14 mouse cellular contexts compared by ENCODE assay signal in the genomic region with DNA sequence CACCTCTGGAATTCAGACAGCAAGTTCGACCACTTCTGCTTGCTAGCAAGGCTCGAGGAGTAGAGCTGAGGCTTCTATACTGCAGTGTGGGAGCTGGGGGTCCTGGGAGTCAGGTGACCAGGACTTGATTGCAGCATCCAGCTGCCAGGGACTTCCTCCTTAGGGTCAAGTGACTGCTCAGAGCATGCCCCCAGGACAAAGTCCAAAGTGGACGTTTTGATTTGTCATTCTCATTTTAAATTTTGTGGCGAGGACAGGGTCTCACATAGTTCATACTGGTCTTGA.
DNase-seq lines count a peak whose midpoint lies in the region; ATAC-seq and TF ChIP-seq lines count a peak whose summit lies in the region.
"Had no signal": no experiment of that assay in that cellular context is flagged by ENCODE, and none has a peak within 500 bp of the region (broad histone marks: within the 10 kb centered on the region; RNA-seq: fewer than 3 reads in every experiment).

No protein-coding gene starts in this region.

- H3K9ac ChIP-seq in heart, embryonic 16.5 days (ENCODE audit: low read length): peak overlapping the region; percentile 7; the same call in 1 of the 2 replicates
- H3K9ac ChIP-seq: embryonic facial prominence, embryonic 13.5 days; forebrain, postnatal 0 days; limb, embryonic 15.5 days; lung, embryonic 15.5 days had no signal

- no peaks in the 10 kb centered on the region for H3K27me3 ChIP-seq in heart, embryonic 16.5 days (ENCODE audit: control insufficient read depth, insufficient read depth, low read length)
- H3K27me3 ChIP-seq: embryonic facial prominence, embryonic 13.5 days; limb, embryonic 15.5 days; lung, embryonic 15.5 days had no signal

- TF ChIP-seq CTCF in left cerebral cortex, adult 2 months (IDR thresholded peaks at IDR 0.05): no peak

- H3K9me3 ChIP-seq in heart, embryonic 16.5 days (replicated peaks; ENCODE audit: control insufficient read depth, low read length): no peaks in the 10 kb centered on the region
- H3K9me3 ChIP-seq: embryonic facial prominence, embryonic 13.5 days; limb, embryonic 15.5 days; lung, embryonic 15.5 days had no signal

- 46% methylated on average over 4 of the region's 4 CpGs for WGBS in heart, embryonic 16.5 days

- ATAC-seq in heart, embryonic 16.5 days (replicated peaks; ENCODE audit: extremely low read depth, insufficient read depth, low FRiP score): no peak
- ATAC-seq in granulocyte monocyte progenitor cell, adult 5-6 weeks (replicated peaks; ENCODE audit: poor library complexity, severe bottlenecking): peak; percentile 74
- ATAC-seq in megakaryocyte progenitor cell, adult 5-6 weeks (replicated peaks; ENCODE audit: poor library complexity): peak; percentile 45; the same call in 1 of the 2 replicates

- peaks cover 10% of the 10 kb centered on the region; the same call in 1 of the 2 replicates for H3K36me3 ChIP-seq in heart, embryonic 16.5 days (ENCODE audit: control insufficient read depth, insufficient read depth)

- intact Hi-C loops in heart, postnatal 14 days (cut with DNase I): no loop called here
- intact Hi-C loops in left cerebral cortex, adult 2 months (cut with DNase I): loop anchor here (10.0 kb wide), 1 partner anchor 675 kb away; the partner anchor contains the start of gene Tlr6
- intact Hi-C loops in left cerebral cortex, postnatal 10 days (cut with DNase I): loop anchor here (5.0 kb wide), 2 partner anchors 87 to 522 kb away; no protein-coding TSS in a partner anchor

- H3K4me3 ChIP-seq in heart, embryonic 16.5 days (ENCODE audit: low read length): no peak overlapping the region
- H3K4me3 ChIP-seq in left cerebral cortex, adult 2 months: no peak overlapping the region
- H3K4me3 ChIP-seq: embryonic facial prominence, embryonic 13.5 days; limb, embryonic 15.5 days; lung, embryonic 15.5 days had no signal

- H3K4me2 ChIP-seq in heart, embryonic 16.5 days (ENCODE audit: low read depth, low read length): no peak overlapping the region
- H3K4me2 ChIP-seq: embryonic facial prominence, embryonic 13.5 days; limb, embryonic 15.5 days; lung, embryonic 15.5 days had no signal

- no peak for DNase-seq in heart, postnatal 14 days
- no peak for DNase-seq in left cerebral cortex, adult 2 months (ENCODE audit: extremely low spot score in 1 of 2, low spot score in 2 of 2)
- DNase-seq in left cerebral cortex, postnatal 10 days (ENCODE audit: extremely low spot score in 1 of 2, low spot score in 2 of 2): no peak
- DNase-seq in left cerebral cortex, adult 9 months (ENCODE audit: low spot score in 2 of 2): no peak
- DNase-seq: adrenal gland, adult 2 months; cerebellum, postnatal 25 days; forebrain, postnatal 0 days; gastrocnemius, postnatal 36 days had no signal

- H3K4me1 ChIP-seq in heart, embryonic 16.5 days (ENCODE audit: control insufficient read depth, insufficient read depth, low read length): peaks cover 14% of the 10 kb centered on the region
- H3K4me1 ChIP-seq: embryonic facial prominence, embryonic 13.5 days had no signal

- peak overlapping the region; percentile 38; the same call in 1 of the 2 replicates for H3K27ac ChIP-seq in heart, embryonic 16.5 days (ENCODE audit: low read length)
- H3K27ac ChIP-seq in left cerebral cortex, adult 2 months: peak overlapping the region; percentile 58
- H3K27ac ChIP-seq: embryonic facial prominence, embryonic 13.5 days; limb, embryonic 15.5 days; lung, embryonic 15.5 days had no signal
